Mouse (Mus musculus): ENCODE data around the gene Traf3.

- TF ChIP-seq ZNF384 (IDR thresholded peaks at IDR 0.05; ENCODE audit: low read depth, low read length) (no peak), HCFC1 (IDR thresholded peaks at IDR 0.05; ENCODE audit: borderline replicate concordance, insufficient read depth, low read length) (no peak)
Observed at GRCm38 (mm10) chr12:111193331-111193730, 27.2 kb downstream of the Traf3 start.

Data from ES-E14 (cell line).